Mouse (Mus musculus): ENCODE data around the gene Disp2.

DNA sequence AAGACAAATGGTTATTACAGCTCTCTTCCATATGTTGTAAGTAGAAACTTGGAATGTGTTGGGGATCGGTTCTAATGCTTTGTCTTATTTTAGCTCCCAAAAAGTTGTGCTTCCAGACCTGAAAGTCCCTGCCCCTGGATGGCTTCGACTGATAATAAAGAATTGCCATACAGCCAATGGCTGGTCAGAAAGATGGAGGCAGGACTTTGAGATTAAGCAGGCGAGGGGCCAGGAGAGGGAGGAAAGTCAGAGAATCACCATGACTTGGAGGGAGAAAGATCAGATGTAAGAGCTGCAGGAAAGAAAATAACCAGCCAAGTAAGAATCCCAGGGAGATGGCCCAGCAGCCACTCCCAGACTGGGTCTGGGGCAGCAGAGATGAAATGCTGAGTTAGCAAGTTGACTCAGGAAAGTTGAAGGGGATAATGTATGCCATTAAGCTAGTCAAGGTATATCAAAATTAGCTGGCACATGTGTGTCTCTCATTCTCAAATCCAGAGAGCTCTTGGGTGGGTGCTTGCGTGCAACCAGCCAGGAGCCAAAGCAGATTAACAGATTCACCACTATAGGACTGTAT is 23.1 kb downstream of the Disp2 start:
- TF ChIP-seq CTCF (IDR thresholded peaks at IDR 0.05; ENCODE audit: borderline replicate concordance, control insufficient read depth, extremely low read depth, insufficient read depth, low read length, poor library complexity), result no peak
- no peak for TF ChIP-seq POLR2A (IDR thresholded peaks at IDR 0.05; ENCODE audit: control insufficient read depth, extremely low read depth, insufficient read depth, low read length, poor library complexity)
